Mouse (Mus musculus) left cerebral cortex, postnatal 4 days (tissue): ENCODE data around the gene Zbtb38. TPM values are rescaled to one million over a fixed set of nuclear protein-coding genes. Genes with fewer than 3 reads are reported as not detected.

Experiments
- DNase-seq: peaks from one replicate; pipeline ENCODE4 v3.0.0-alpha.2; 2022
- intact Hi-C: fragments of 180-260 bp; cut with DNase I; formaldehyde crosslinking; loops from one replicate; pipeline ENCODE4 v1.15.1; 2025
- total RNA-seq, 2 experiments: library from RNA; stranded (reverse); gene quantifications; 2 replicates each; pipeline ENCODE4 v1.2.3; 2021

Gene Zbtb38
- total RNA-seq, 2 experiments from 2014 or later = 65.6 to 66.3 TPM

GRCm38 (mm10) chr9:96763025-96763424 lies 10.4 kb upstream of the Zbtb38 start:
- intact Hi-C loops = no loop called here
- DNase-seq = no peak

- DNase-seq = peak; percentile 58
- intact Hi-C loops = loop anchor here (10.0 kb wide), 1 partner anchor 84 kb away; no protein-coding TSS in a partner anchor
Observed at GRCm38 (mm10) chr9:96758749-96759597, 6.3 kb upstream of the Zbtb38 start.

DNA sequence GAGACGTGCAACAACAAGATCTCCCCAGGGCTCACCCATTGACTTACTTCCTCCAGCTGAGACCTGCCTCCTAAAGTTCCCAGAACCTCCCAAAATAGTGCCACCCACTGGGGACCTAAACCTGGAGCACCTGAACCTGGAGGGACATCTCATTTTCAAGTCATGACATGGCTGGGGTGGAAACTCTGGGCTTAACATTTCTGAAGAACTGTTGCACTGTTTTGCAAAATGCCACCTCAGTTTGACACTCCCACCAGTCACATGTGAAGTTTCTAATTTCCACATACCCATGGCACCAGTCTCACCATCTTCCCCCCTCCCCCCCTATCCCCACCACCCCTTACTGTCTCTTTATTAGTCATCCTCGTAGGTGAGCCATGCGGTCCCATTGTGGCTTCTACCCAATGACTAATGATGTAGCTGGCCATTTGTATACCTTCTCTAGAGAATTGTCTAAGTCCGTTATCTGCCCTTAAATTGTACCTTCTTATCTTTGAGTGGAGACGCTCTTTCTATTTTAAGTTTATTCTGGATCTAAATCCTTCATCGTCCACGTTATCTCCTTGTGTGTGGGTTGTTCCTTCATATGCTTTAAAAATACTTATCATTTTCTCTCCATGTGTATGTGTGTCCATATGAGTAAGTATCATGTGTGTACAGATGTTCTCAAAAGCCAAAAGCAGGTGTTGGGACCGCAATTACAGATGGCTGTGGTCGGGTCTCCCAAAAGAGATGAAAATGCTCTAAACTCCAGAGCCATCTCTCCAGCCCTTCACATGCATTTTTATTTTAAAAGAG lies 4.2 kb upstream of the Zbtb38 start:
- no peak for DNase-seq
- intact Hi-C loops = loop anchor here (10.0 kb wide), 1 partner anchor 82 kb away; no protein-coding TSS in a partner anchor

GRCm38 (mm10) chr9:96755761-96756160 lies 3.1 kb upstream of the Zbtb38 start:
- no peak for DNase-seq
- intact Hi-C loops = loop anchor here (10.0 kb wide), 1 partner anchor 81 kb away; no protein-coding TSS in a partner anchor

DNA sequence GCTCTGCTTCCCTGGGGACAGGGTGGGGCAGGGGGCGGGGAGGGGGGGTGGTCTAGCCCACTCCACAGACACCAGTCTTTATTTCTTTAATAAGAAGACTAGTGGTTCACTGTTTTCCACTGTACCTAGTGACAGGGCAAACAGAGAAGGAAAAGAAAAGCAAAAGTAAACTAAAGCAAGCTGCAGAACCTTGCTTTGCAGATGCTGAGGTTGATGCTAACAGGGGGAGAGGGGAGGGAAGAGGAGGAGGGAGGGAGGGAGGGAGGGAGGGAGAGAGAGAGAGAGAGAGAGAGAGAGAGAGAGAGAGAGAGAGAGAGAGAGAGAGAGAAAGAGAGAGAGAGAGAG lies 2.0 kb upstream of the Zbtb38 start:
- DNase-seq = no peak
- intact Hi-C loops = loop anchor here (10.0 kb wide), 1 partner anchor 80 kb away; no protein-coding TSS in a partner anchor

- intact Hi-C loops = loop anchor here (10.0 kb wide), 1 partner anchor 79 kb away; no protein-coding TSS in a partner anchor
- no peak for DNase-seq
Observed at GRCm38 (mm10) chr9:96753921-96754624, 1.4 kb upstream of the Zbtb38 start.

DNA sequence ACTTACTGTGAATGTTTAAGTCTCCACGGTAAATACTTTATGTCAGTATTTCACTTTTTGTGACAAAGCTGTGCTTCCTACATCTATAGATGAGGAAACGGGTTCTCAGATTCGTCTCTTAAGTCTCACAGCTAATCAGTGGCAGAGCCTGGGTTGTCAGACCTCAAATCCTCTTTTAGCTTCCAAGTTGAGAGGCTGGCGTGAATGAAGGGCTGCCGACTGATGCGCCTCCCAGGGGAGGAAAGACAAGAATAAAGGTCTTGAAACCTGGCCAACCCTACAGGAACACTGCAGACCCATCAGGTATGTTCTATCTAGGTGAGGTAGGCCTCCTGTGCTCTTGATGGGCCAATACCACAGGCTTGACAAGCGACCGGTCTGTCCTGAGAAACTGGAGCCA lies 761 bp upstream of the Zbtb38 start:
- no peak for DNase-seq
- intact Hi-C loops = loop anchor here (10.0 kb wide), 1 partner anchor 79 kb away; no protein-coding TSS in a partner anchor

DNA sequence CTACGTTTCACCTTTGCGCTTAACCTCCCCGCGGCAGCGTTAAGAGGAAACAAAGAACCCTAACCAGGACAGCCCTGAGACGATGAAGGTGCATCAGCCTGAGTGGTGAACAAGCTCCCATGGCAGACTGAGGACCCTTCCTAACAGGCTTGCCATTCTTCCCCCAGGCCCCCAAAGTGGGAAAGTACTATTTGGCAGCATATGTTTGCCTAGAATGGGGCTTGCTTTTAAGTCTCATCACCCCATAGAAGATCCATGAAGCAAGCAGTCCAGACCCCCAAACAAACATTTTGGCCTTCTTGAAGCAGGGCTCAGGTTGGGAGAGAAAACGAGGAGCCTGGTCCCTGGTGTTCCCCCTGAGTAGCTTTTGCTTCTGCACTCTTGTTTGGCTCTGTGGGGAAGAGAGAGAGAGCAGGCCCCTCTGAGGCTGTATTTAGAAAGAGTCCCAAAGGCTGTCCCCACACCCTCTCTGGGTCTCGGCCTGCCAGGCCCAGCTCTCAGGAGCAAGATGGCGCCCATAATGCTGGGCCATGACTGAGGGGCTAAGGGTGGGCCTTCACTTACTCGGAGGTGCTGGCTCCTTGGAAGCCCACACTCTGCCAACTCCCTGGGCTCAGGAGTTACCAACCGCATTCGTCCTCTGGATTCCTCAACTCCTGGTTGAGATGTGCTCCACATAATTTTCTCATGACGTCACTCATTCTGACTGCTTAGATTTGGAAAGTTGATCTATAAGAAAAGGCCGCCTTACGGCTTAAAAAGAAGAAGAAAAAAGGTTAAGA lies 619 bp downstream of the Zbtb38 start:
- intact Hi-C loops = loop anchor here (10.0 kb wide), 1 partner anchor 77 kb away; no protein-coding TSS in a partner anchor
- DNase-seq = no peak

GRCm38 (mm10) chr9:96750636-96751035 lies 2.0 kb downstream of the Zbtb38 start:
- no peak for DNase-seq
- intact Hi-C loops = loop anchor here (10.0 kb wide), 1 partner anchor 76 kb away; no protein-coding TSS in a partner anchor

DNA sequence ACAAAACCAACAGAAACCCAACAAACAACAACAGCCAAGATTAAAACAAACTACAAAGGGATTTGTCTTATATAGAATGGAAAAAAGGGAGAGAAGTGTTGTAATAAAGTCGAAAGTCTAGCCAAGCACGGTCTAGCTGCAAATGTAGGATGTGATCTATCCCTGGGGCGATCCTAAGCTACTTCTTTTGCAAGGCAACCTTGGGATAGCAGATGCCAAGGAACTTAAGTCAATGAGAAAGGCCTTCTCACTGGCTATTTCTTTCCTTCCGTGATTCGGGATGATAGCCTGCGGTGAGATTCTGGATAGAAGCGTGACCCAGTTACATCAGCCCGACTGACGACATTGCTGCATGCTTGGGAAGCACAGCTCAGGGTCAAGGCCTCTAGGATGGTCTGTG lies 6.1 kb downstream of the Zbtb38 start:
- no peak for DNase-seq
- intact Hi-C loops = no loop called here

GRCm38 (mm10) chr9:96744909-96745308 lies 7.7 kb downstream of the Zbtb38 start:
- intact Hi-C loops = no loop called here
- DNase-seq = no peak

DNA sequence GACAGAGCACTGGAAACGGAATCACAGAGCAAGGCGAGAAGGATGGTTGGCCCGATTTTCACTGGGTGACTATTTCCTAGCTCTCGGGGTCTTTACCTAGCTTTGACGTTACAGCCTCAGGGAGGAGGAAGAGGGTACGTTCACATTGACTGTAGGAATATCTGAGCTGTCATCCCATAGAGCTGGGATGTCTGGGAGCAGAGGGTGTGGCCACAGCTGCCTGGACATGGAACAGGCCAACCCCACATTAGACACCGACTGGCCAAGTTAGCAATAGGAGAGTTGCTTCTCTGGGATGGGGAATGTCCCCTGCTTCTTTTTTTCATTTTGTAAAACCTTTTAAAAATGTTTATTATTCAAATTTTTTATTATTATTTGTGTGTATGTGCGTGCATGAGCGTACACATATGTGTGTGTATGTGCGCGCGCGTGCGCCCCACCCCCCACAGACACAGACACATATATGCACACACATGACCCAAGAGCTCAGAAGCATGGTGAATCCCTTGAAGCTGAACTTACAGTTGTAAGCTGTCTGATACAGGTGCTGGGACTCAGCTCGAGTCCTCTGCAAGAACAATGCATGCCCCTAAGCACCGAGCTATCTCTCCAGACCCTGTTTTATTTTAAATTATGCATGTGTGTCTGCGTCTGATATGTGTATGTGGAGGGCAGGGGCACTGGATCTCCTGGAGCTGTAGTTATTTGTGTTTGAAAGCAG lies 11.1 kb downstream of the Zbtb38 start:
- no peak for DNase-seq
- intact Hi-C loops = no loop called here

GRCm38 (mm10) chr9:96740712-96741364 lies 11.8 kb downstream of the Zbtb38 start:
- intact Hi-C loops = no loop called here
- no peak for DNase-seq

DNA sequence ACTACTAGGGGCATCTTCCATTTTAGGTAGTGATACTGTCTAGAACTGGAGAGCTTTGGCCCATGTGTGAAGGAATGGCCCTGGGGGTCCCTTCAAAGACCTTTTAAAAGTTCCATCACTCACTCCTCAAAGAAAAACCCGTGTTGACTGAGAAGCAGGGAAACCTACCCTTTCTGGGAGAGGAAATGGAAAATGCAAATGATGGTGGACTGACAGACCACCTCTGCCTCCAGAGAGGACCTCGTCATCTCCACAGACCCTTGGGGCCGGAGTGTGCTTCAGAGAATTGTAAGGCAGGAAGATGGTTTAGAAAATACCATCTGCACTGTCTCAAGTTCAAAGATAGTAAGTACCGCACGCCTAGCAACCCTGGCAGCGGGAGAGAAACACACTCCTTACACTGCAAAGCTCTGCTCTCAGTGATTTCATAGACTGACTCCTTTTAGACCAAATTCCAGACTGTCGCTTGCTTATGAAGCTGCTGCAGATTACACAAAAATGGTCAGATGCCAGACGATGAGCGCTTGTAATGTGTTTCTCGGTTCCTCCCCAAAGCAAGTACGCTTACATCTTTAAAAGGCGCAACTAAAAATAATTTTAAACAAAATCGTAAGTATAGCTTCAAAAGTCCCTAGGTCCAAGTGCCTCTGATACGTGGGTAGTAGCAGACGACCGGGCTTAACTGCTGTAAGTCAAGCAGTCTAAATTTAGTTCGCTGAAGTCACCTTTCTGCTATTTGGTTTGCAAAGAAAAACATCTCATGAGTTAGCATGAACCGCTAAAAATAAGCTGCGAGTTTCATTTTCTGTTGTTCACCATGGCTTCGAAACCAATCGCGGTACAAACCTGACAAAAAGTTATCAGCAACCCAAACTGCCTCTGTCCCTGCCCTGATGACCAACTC lies 12.6 kb downstream of the Zbtb38 start:
- intact Hi-C loops = no loop called here
- no peak for DNase-seq

GRCm38 (mm10) chr9:96738563-96739355 lies 13.9 kb downstream of the Zbtb38 start:
- intact Hi-C loops = no loop called here
- no peak for DNase-seq

DNA sequence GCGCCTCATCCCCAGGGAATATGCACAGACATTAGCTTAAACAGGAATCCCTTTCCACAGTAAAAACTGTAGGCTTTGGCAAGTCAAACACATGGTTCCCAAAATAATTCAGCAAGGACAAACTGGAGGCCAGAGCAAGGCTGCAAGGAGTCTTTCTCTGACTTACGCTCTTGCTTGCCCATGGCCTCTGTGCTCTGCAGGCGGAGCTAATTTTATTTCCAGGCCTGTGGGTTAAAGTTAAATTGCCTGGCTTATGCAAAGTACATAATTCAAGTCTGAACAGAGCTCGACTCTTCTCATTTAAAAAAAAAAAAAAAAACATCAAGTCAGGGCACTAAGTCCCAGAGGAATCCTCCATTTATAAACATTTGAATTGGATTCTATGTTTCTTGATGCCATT lies 16.7 kb downstream of the Zbtb38 start:
- no peak for DNase-seq
- intact Hi-C loops = no loop called here

DNA sequence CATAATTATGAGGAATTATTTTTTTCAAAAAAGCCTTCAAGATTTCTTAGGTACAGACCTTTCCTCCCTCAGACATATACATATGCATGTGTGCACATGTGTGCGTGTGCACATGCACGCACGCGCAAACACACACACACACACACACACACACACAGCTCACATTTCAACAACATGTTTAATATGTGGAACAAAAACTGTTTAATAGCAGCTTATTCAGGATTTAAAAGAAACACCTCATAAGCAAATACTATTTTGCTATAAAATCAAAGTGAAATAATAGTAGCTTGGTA lies 19.3 kb downstream of the Zbtb38 start:
- intact Hi-C loops = no loop called here
- no peak for DNase-seq
